Mouse (Mus musculus) hindbrain, embryonic 10.5 days (tissue): Measurements from ENCODE around the gene Itga7. TPM values are rescaled to one million over a fixed set of nuclear protein-coding genes. Genes with fewer than 3 reads are reported as not detected.

ENCODE experiments used
- DNase-seq: peaks from one replicate; pipeline ENCODE4 v3.0.0-alpha.2; 2017; ENCODE audit warnings: low spot score
- H3K27ac ChIP-seq: fragments of 300-500 bp; sonication (generic); 2 replicates; pipeline ENCODE4 v1.5.1; 2016; ENCODE audit warnings: mild to moderate bottlenecking, moderate library complexity
- H3K27me3 ChIP-seq: fragments of 300-500 bp; sonication (generic); 2 replicates; pipeline ENCODE4 v1.6.1; 2016; ENCODE audit warnings: mild to moderate bottlenecking; ENCODE audit not compliant: poor library complexity, insufficient read depth, severe bottlenecking
- H3K36me3 ChIP-seq: fragments of 300-500 bp; sonication (generic); 2 replicates; pipeline ENCODE4 v1.6.1; 2016; ENCODE audit warnings: mild to moderate bottlenecking, moderate library complexity
- H3K4me1 ChIP-seq: fragments of 300-500 bp; sonication (generic); replicated peaks from 2 replicates; pipeline ENCODE4 v1.6.1; 2016; ENCODE audit warnings: mild to moderate bottlenecking
- H3K4me3 ChIP-seq: fragments of 300-500 bp; sonication (generic); 2 replicates; pipeline ENCODE4 v1.5.1; 2016; ENCODE audit warnings: mild to moderate bottlenecking, moderate library complexity
- H3K9me3 ChIP-seq: fragments of 300-500 bp; sonication (generic); 2 replicates; pipeline ENCODE4 v1.6.1; 2016; ENCODE audit warnings: mild to moderate bottlenecking, moderate library complexity
- WGBS: fragments of 180-500 bp; shearing (Covaris S2); methylation state at CpG from one replicate; pipeline ENCODE4 v1.1.7; 2016; 5-methylcytosine and 5-hydroxymethylcytosine counted together
- polyA plus RNA-seq: library from polyadenylated mRNA; unstranded; fragments of >200 nt; fragmentation: Nextera tagmentation; extraction: Ambion mirVana; gene quantifications from 2 replicates; pipeline ENCODE4 v1.2.1, GENCODE M21; 2016

The Itga7 gene
- polyA plus RNA-seq, 1 experiment from 2014 or later: 3.7 TPM

- WGBS: 91% methylated on average over 3 of the region's 3 CpGs
- peaks cover 61% of the 10 kb centered on the region for H3K36me3 ChIP-seq
These were observed 17.0 kb upstream of the Itga7 start for GRCm38 (mm10) chr10:128916665-128917064.

DNA sequence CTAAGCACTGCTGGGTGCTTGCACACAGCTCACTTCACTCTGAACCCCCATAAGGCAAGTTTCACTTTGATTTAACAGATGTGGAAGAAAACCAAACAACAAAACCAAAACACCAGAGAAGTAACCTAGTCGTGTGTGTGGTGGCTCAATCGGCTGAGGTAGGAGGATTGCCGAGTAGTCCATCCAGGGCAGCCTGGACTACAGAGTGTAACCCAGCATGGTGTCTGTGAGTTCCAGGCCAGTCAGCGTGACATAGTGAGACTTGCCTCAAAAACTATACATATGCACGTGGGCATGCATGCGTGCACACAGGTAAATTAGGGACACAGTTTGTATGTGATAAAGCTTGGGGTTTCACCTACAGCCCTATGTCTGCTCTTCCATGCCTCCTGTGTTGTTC, 16.2 kb upstream of the Itga7 start:
- Histone ChIP-seq H3K36me3 (peaks cover 55% of the 10 kb centered on the region), H3K4me1 (peaks cover 61% of the 10 kb centered on the region), H3K27ac (no peak overlapping the region)

More at GRCm38 (mm10) chr10:128916665-128917064, 17.0 kb upstream of the Itga7 start:
- no peak for DNase-seq
- Histone ChIP-seq H3K9me3 (no peaks in the 10 kb centered on the region), H3K4me1 (peaks cover 59% of the 10 kb centered on the region), H3K4me3 (no peak overlapping the region), H3K27ac (no peak overlapping the region), H3K27me3 (peaks cover 5% of the 10 kb centered on the region; the same call in 1 of the 2 replicates)

DNA sequence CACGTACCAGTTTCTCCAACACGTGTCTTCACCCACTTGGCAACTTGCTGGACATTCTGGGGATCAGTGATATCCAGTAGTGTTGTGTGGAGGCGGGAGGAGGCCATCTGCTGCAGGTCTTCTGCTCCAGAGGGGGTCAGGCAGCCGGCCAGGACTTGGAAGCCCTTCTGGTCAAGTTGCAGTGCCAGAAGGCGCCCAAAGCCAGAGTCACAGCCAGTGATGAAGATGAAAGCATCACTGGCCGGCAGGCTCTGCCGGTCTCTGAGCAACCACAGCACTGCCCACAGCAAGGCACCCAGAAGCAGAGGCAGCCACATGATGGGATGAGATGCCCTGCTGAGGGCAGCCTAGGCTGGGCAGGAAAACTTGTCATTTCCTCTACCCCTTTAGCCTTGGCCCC, 15.4 kb upstream of the Itga7 start:
- H3K4me3 ChIP-seq: peak overlapping the region; percentile 1; the same call in 1 of the 2 replicates
- peaks cover 53% of the 10 kb centered on the region for H3K36me3 ChIP-seq
- DNase-seq: no peak
- peak overlapping the region; percentile 13; the same call in 1 of the 2 replicates for H3K27ac ChIP-seq
- peaks cover 59% of the 10 kb centered on the region for H3K4me1 ChIP-seq
- no peaks in the 10 kb centered on the region for H3K27me3 ChIP-seq
- H3K9me3 ChIP-seq: no peaks in the 10 kb centered on the region
- WGBS: 77% methylated on average over 7 of the region's 7 CpGs

More for the DNA sequence above, 16.2 kb upstream of the Itga7 start:
- WGBS: 91% methylated on average over 6 of the region's 6 CpGs
- DNase-seq: no peak
- Histone ChIP-seq H3K9me3 (no peaks in the 10 kb centered on the region), H3K4me3 (no peak overlapping the region), H3K27me3 (peaks cover under 1% of the 10 kb centered on the region; the same call in 1 of the 2 replicates)

GRCm38 (mm10) chr10:128919203-128919631, 14.4 kb upstream of the Itga7 start:
- Histone ChIP-seq H3K36me3 (peaks cover 46% of the 10 kb centered on the region), H3K4me1 (peaks cover 60% of the 10 kb centered on the region), H3K27ac (peak overlapping the region; percentile 63), H3K27me3 (no peaks in the 10 kb centered on the region), H3K4me3 (no peak overlapping the region; the same call in 1 of the 2 replicates), H3K9me3 (no peaks in the 10 kb centered on the region)
- WGBS: 15% methylated on average over 6 of the region's 6 CpGs
- DNase-seq: no peak

DNA sequence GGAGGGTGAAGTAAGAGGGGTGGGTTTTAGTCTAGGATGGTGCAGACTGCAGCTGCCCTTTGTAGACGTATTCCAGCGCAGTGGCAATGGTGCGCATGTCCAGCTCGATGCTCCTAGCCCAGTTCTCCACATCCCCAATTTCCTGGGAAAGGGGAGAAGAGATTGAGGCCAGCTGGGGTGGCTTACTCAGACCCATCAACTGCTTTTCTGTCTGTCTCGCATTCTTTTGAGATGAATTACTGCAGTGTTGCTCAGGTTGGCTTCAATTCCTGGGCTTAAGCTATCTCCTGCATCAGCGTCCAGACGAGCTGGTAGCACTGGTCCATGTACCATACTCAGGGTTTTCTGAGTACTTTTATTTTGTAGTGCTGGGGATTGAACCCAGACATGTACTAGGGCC, 13.7 kb upstream of the Itga7 start:
- H3K4me3 ChIP-seq: no peak overlapping the region
- DNase-seq: no peak
- peak overlapping the region; percentile 63 for H3K27ac ChIP-seq
- H3K4me1 ChIP-seq: peaks cover 60% of the 10 kb centered on the region
- 85% methylated on average over 7 of the region's 7 CpGs for WGBS
- no peaks in the 10 kb centered on the region for H3K9me3 ChIP-seq
- H3K27me3 ChIP-seq: no peaks in the 10 kb centered on the region
- peaks cover 38% of the 10 kb centered on the region for H3K36me3 ChIP-seq

- DNase-seq: no peak
- Histone ChIP-seq H3K27ac (no peak overlapping the region), H3K4me1 (peaks cover 60% of the 10 kb centered on the region), H3K36me3 (peaks cover 30% of the 10 kb centered on the region), H3K4me3 (no peak overlapping the region), H3K9me3 (no peaks in the 10 kb centered on the region), H3K27me3 (no peaks in the 10 kb centered on the region)
- WGBS: 69% methylated on average over 3 of the region's 3 CpGs
These were observed 12.9 kb upstream of the Itga7 start for GRCm38 (mm10) chr10:128920736-128921161.

DNA sequence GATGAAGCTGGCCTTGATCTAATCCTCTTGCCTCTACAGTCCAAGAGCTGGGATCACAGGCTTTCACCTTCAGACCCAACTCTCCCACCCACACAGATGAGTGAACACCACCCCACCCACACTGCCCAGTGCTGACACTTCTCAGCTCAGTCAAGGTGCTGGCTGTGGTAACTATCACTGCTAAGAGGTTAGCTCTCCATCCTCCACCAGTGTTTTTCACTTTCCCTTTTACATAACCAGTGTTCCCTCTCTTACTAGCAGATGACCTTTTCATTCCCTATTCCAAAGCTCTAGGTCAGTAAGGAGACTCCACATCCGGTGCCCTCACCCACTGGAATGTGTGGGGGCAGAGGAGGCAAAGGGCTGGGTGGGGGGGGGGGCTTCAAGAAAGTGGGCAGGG, 12.4 kb upstream of the Itga7 start:
- Histone ChIP-seq H3K36me3 (peaks cover 26% of the 10 kb centered on the region), H3K4me3 (peak overlapping the region; percentile 6; the same call in 1 of the 2 replicates), H3K9me3 (no peaks in the 10 kb centered on the region), H3K27me3 (no peaks in the 10 kb centered on the region), H3K4me1 (peaks cover 60% of the 10 kb centered on the region), H3K27ac (no peak overlapping the region)
- no peak for DNase-seq
- 63% methylated on average over 1 of the region's 1 CpGs for WGBS

DNA sequence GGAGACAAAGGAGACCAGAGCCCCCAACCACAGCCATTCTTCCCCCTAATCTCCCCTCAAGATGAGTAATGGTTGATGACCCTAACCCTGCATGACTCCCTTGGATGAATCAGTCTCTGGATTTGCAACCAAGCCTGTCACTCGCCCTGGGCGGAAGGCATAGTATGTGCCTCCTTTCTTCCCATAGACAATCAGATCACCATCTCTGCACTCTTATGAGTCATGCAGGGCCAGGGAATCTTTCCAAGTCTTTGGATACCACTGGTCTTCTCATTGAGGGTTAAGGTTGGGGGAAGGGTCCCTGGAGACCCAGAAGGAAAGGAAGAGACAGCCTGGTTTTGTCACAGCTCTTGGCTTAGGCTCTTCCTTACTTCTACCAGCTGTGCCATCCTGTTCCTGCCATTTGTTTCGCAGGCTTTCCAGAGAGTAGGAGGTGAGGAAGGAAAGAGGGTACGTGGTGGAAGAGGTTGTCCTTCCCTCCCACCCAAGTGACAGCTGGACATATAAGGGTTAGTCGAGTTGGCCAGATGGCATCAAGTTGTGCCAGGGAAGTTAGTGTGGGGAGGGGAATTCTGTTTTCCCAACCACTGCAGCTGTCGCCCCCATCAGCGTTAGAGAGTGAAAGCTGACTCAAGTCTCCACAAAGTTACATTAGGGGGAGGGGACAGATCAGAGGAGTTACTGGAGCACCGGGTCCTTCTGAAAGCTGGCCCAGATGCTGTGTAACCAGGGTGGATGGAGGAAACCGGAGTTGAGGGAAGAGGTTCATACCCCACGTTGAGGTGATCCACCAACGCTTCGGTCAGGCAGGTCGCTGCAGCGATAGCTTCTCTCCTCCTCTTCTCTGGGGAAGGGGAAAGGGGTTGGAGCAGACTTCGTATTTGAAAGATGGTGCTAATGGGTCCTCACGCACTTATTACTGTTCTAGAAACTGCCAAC, 11.5 kb upstream of the Itga7 start:
- Histone ChIP-seq H3K9me3 (no peaks in the 10 kb centered on the region), H3K27me3 (no peaks in the 10 kb centered on the region; the same call in 1 of the 2 replicates), H3K27ac (peak overlapping the region; percentile 91), H3K36me3 (peaks cover 18% of the 10 kb centered on the region), H3K4me1 (peaks cover 60% of the 10 kb centered on the region), H3K4me3 (peak overlapping the region; percentile 78)
- WGBS: 73% methylated on average over 16 of the region's 16 CpGs
- DNase-seq: no peak

- no peak for DNase-seq
- peaks cover 59% of the 10 kb centered on the region for H3K4me1 ChIP-seq
- H3K27me3 ChIP-seq: peaks cover 5% of the 10 kb centered on the region; the same call in 1 of the 2 replicates
- peak within 1 kb of the TSS; percentile 78 for H3K4me3 ChIP-seq
- no peaks in the 10 kb centered on the region for H3K9me3 ChIP-seq
- 18% methylated on average over 1 of the region's 1 CpGs for WGBS
- peak within 1 kb of the TSS; percentile 91 for H3K27ac ChIP-seq
- peaks cover 12% of the 10 kb centered on the region for H3K36me3 ChIP-seq
These were observed 10.9 kb upstream of the Itga7 start, which contains the start of gene Rdh5 for GRCm38 (mm10) chr10:128922822-128923012. Rdh5 (minus strand) TSS chr10:128922888.

- peak; percentile 89 for DNase-seq
- Histone ChIP-seq H3K4me3 (peak overlapping the region; percentile 78), H3K4me1 (peaks cover 55% of the 10 kb centered on the region), H3K36me3 (peaks cover 8% of the 10 kb centered on the region), H3K9me3 (no peaks in the 10 kb centered on the region), H3K27me3 (peaks cover 9% of the 10 kb centered on the region), H3K27ac (peak overlapping the region; percentile 91)
- under 1% methylated on average over 42 of the region's 42 CpGs for WGBS
These were observed 10.5 kb upstream of the Itga7 start for GRCm38 (mm10) chr10:128923013-128923691.

DNA sequence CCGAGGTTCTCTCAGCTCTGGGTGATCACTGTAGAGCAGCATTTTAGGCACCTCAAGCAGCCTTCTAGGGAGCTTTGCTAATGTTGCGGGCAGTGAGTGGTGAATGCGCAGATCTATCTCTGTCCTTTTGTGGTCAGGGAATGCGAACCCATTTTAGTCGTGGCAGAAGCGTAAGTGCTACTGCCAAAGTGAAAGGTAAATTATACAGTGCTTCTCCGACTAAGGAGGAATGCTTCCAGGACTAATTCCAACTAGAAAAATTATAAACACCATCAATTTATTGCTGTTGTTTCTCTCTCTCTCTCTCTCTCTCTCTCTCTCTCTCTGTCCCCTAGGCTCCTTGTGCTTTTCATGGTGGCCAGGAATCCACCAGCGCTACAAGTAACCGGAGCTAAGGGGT, 9.7 kb upstream of the Itga7 start, which contains the start of gene Bloc1s1:
Bloc1s1 (minus strand) TSS at position 101 of the 400 bp plus-strand sequence.
- peak within 1 kb of the TSS; percentile 91 for H3K27ac ChIP-seq
- peaks cover 48% of the 10 kb centered on the region for H3K4me1 ChIP-seq
- peak within 1 kb of the TSS; percentile 78 for H3K4me3 ChIP-seq
- peaks cover 17% of the 10 kb centered on the region for H3K27me3 ChIP-seq
- no peaks in the 10 kb centered on the region for H3K9me3 ChIP-seq
- 0 out of 2 replicates have a peak, but pooled peaks cover 3% of the 10 kb centered on the region for H3K36me3 ChIP-seq
- 65% methylated on average over 9 of the region's 9 CpGs for WGBS
- DNase-seq: no peak

- Histone ChIP-seq H3K27me3 (peaks cover 60% of the 10 kb centered on the region), H3K4me3 (no peak overlapping the region), H3K9me3 (no peaks in the 10 kb centered on the region), H3K4me1 (peaks cover 12% of the 10 kb centered on the region), H3K36me3 (no peaks in the 10 kb centered on the region), H3K27ac (no peak overlapping the region)
- DNase-seq: no peak
- WGBS: 33% methylated on average over 4 of the region's 4 CpGs
These were observed 5.3 kb upstream of the Itga7 start for GRCm38 (mm10) chr10:128928356-128928755.
